Mouse (Mus musculus): ENCODE results near the gene Il22ra1.

DNA sequence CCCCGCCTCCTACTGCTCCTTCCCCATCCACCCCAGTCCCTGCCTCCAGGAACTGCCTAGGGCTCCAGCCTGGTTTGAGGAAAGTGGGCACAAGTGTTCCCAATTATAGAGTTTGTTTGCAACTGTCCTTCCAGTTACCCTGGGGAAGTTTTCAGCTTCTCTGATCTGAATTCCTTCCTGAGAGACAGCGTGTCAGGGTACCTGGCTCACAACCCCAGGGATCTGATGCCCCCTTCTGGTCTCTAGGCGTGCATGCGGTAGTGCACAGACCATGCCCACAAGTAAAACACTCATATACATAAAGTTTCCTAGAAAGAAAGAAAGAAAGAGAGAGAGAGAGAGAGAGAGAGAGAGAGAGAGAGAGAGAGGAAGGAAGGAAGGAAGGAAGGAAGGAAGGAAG is 30.4 kb downstream of the Il22ra1 start:
- TF ChIP-seq CTCF (IDR thresholded peaks at IDR 0.05; ENCODE audit: low read depth, low read length) (peak; percentile 84), POLR2A (IDR thresholded peaks at IDR 0.05; ENCODE audit: extremely low read depth, insufficient read depth, low read length) (no peak)
